Mouse (Mus musculus): ENCODE data around the gene Gapdh.

DNA sequence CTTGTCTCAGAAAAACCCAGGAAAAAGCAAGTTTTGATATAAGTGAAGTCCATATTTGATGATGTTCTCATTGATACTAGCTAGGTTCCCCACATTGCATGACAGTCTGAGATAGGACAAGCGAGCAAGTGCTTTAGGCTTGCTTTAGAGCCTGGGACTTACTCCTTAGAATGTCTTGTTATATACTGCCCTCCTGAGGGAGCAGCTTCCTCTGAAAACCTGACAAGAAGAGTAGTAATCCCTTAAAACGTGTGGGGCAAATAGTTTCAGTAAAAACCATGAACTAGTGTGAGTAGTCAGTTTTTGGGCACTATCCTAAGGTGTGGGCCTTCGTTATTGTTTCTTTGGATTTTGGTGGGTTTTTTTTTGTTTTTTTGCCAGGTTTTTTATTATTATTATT, 23.1 kb downstream of the Gapdh start:
- TF ChIP-seq POLR2A (IDR thresholded peaks at IDR 0.05; ENCODE audit: borderline replicate concordance, extremely low read depth, low read depth, low read length) (no peak), CTCF (IDR thresholded peaks at IDR 0.05; ENCODE audit: insufficient read depth, low read length) (no peak)
